Mouse (Mus musculus) gastrocnemius, postnatal 36 days (tissue): ENCODE measurements around the gene Dedd2. TPM values are rescaled to one million over a fixed set of nuclear protein-coding genes. Genes with fewer than 3 reads are reported as not detected.

ENCODE experiments used
- DNase-seq, 2 experiments: peaks; one replicate each; pipeline ENCODE4 v3.0.0; 2022
- intact Hi-C: fragments of 180-260 bp; cut with DNase I; formaldehyde crosslinking; loops from one replicate; pipeline ENCODE4 v1.15.1; 2025
- total RNA-seq, 2 experiments: library from RNA; stranded (reverse); gene quantifications; 2 replicates each; pipeline ENCODE4 v1.2.3; 2021

The Dedd2 gene
- total RNA-seq, 2 experiments from 2014 or later, result 8.4 to 10.7 TPM

DNA sequence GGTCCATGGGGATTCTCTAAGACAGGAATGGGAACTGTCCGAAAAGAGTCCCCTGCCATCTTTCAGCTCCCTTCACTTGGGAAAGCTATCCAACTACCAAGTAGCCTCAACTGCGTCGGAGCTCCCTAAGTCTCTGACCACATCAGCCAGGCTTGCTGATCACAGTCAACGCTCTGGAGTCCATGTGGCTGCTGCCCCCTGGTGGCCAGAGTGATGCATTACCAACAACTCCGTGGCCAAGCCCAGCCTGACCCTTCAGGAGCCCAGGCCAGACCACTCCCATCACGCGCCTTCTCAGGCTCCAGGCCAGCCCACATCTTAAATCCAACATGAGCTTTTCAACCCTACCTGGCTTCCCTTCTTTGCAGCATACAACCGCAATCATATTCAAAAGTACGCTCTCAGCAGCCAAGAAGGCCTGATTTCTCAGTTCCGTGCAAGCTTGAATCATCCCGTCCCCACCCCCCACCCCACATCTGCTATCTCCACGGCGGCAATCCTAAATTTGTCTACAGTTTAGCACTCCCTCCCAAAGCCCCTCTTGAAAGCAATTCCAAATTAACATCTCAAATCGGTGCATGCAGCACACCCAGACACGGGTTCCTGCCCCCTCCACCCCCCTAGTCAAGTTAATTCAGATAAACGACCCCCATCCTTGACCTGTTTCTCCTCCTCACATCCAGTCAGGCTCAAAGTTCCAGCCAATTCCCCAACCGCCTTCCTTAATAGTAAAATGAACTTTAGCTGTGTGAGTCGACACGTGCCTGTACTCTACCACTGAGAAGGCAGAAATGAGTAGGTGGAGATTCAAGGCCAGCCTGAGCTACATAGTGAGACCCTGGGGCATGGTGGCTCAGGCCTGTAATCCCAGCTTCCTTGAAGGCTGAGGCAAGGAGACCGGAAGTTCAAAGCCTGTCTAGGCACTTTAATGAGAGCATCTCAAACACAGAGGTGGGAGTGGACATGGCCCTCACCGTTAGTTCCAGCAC is 32.5 kb downstream of the Dedd2 start:
- intact Hi-C loops, result loop anchor here (2.0 kb wide), 1 partner anchor 55 kb away; no protein-coding TSS in a partner anchor
- DNase-seq, result peak; percentile 82 to 83

- DNase-seq, result no peak
- intact Hi-C loops, result no loop called here
These were observed 36.3 kb downstream of the Dedd2 start for GRCm38 (mm10) chr7:25184091-25184490.

DNA sequence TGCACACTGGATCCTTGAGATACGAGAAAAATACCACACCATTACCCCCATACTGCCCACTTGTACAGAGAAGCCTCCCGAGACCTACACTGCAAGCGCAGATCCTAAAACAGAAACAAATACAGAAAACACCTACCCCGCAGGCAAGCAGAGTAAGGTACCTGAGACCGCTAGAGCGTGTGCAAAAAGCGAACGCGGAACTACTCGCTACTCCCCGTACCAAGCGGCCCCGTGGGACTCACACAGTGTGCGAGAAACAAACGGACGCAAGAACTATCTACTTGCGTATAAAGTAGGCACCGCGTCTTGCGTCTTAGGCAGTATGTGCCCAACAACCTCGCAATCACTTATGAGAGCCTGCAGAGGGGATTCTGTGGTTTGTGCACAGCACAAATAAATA is 38.6 kb downstream of the Dedd2 start:
- intact Hi-C loops, result no loop called here
- DNase-seq, result no peak

- intact Hi-C loops, result no loop called here
- DNase-seq, result no peak
These were observed 39.1 kb downstream of the Dedd2 start for GRCm38 (mm10) chr7:25181331-25181790.

GRCm38 (mm10) chr7:25180512-25180911 is 39.9 kb downstream of the Dedd2 start:
- intact Hi-C loops, result no loop called here
- no peak for DNase-seq

DNA sequence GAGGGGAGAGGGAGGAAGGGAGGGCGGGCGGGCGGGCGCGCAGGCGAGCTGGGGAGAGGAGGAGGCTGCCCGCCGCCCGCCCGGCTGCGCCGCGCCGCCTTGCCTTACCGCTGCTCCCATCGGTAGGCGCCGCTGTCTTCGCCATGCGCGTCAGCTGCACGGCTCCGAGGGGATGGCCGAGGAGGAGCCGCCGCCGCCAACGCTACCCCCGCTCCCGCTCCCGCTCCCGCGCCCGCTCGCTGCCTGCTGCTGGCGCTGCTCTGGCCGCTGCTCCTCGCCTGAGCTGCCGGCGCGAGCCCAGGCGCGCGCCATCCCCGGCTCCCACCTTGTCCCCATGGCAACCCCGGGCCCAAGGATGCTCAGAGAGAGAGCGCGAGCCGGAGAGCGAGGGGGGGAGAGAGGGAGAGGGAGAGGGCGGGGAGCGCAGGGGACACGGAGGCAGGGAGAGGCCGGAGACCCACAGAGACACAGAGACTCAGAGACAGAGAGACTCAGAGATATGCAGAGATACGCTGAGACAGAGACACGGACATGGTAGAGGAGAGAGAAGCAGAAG is 40.7 kb downstream of the Dedd2 start, which contains the start of gene Pou2f2:
TSS of gene Pou2f2 (minus strand) at position 121 of the 556 bp plus-strand sequence.
- intact Hi-C loops, result no loop called here
- DNase-seq, result peak; percentile 44 to 46

DNA sequence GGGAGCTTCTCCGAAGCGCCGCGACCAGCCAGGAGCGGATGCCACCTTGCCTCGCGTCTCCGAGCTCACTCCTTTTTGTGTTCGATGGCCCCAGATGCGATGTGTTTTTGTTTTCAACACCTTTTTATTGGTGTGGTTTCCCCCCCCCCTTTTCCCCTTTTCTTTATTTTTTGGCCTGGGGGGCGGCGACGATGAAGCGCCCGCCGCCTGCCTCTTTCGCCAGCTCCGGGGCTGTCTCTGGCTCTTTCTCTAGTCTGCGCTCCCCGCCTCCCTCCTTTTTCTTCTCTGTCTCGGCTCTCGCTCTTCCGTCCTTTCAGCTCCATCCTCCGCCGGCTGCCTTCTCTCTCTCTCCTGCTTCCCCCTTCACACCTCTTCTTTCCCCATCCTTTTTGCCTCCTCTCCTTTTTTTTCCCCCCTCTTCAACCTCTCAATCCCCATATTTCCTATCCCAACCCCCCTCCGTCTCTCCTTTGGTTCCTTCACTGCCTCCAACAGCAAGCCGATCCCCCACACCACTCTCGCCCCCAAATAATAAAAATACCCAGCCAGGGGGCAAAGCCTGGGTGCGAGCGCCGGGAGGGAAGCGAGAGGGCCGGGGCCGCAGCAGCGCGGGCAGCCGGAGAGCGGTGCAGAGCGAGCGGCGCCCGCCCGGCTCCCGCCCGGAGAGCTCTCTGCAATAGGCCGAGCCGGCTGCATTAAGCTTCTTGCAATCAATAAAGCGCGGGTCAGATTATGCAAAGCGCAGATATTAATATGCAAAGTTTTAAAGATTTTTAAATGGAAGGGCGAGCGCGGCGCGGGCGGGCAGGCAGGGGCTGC is 41.4 kb downstream of the Dedd2 start:
- no peak for DNase-seq
- intact Hi-C loops, result no loop called here

- intact Hi-C loops, result no loop called here
- DNase-seq, result no peak
These were observed 42.1 kb downstream of the Dedd2 start for GRCm38 (mm10) chr7:25178317-25178716.

DNA sequence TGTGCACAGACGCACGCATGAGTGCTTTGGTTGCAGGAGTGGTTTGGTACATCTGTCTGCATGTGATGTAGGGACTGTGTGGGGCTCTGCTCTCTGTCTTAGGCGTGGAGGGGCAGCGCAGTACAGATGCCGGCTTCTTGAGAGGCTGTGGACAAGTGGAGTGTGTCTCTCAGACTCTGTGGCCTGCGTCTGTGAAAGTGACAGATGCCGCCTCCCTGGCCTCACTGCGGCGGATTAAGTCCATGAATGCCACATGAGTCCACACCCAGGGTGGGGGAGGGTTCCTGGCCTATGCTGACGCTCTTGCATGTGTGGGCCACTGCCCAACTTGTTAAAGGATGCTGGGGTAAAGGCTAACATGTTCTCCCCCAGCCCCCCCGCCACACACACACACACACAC is 46.1 kb downstream of the Dedd2 start:
- no peak for DNase-seq
- intact Hi-C loops, result no loop called here

- intact Hi-C loops, result no loop called here
- no peak for DNase-seq
These were observed 47.7 kb downstream of the Dedd2 start for GRCm38 (mm10) chr7:25172669-25173068.

DNA sequence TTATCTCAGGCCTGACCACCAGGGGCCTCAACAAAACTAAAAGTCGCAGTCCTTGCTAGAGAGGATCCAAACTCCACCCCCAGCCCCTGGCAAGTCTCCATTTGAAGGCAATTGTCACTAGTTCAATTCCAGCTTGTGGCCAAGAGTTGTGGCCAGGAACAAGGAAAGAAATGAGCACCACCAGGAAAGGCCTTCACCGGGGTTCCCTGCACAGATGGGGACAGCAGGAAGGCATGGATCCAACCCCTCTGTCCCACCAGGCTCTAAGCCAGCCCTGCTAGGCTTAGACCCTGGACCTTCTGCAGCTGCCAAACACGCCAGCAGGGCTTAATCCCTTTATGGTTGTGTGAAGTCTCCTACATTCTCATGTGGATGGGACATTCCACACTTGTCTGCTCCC is 49.8 kb downstream of the Dedd2 start:
- intact Hi-C loops, result no loop called here
- no peak for DNase-seq

GRCm38 (mm10) chr7:25166106-25166505 is 54.3 kb downstream of the Dedd2 start:
- intact Hi-C loops, result no loop called here
- DNase-seq, result no peak

DNA sequence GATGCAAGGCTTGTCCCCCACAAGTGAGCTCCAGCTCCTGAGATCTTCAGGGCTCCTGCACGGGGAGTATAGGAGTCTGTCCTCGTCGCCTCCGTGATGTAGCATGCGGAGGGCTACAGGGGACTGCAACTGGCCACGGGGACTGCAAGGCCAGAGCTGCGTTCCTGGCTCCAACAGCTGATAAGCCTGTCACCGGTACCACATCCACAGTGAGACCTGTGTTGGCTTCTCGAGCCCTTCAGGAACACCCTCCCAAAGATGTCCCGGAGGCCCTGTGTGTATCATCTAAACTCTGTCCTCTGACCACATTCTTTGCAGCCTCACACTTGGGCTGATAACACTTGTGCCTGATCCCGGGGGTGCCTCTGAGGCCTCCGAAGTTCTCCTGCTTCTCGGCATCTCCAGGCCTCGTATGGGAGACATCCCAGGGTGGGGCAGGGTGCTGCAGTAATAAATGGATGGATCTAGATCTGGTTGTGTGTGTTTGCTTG is 64.2 kb downstream of the Dedd2 start:
- intact Hi-C loops, result no loop called here
- DNase-seq, result no peak

DNA sequence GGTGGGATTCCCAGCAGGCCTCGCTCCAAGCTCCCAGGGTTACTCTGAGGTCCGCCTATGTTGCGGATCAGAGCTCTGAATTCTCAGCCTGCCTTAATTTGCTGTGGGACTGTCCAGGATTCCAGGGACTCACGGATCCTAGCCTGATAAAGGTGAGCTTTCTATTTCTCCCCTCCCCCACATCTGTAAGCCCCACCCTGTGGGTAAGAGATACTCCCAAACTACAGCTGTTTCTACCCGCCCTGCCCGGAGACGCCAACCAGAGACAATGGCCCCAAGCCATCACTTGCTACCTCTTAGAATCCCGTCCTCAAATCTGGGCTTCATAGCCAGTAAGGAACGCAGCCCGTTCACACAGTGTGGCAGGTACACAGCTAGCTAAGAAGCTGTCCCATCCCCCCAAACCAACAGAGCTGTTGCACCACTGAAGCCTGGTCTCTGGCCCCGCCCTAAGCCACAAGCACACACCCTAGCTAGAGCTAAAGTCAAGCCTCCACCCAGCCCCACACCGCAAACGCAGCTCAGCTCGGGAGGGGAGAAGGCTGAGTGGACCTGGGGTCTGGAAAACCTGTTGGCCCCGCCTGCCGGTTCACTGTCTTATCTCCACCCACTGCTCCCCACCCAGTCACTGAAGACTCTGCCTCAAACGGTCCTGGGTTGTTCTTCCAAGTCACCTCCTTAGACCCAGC is 64.8 kb downstream of the Dedd2 start:
- DNase-seq, result no peak
- intact Hi-C loops, result no loop called here

DNA sequence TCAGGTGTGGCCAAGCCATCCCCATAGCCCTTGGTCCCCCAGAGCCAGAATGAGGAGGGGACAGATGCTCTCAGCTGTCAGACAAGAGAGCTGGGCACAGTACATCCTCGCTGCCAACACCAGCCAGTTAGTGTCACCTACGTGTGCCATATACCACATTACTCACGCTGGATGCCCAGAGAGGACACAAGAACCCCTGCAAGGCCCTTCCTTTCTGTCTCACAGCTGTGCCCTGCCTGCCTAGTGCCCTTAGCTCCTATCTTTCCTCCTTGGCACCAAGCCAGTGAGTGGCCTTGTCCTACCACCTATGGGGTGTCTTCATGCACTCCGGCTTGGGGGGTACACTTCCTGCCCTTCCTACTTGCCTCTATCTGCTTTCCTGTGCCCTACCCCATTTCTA is 65.8 kb downstream of the Dedd2 start:
- intact Hi-C loops, result no loop called here
- no peak for DNase-seq

- intact Hi-C loops, result no loop called here
- no peak for DNase-seq
These were observed 66.6 kb downstream of the Dedd2 start for GRCm38 (mm10) chr7:25153841-25154240.

DNA sequence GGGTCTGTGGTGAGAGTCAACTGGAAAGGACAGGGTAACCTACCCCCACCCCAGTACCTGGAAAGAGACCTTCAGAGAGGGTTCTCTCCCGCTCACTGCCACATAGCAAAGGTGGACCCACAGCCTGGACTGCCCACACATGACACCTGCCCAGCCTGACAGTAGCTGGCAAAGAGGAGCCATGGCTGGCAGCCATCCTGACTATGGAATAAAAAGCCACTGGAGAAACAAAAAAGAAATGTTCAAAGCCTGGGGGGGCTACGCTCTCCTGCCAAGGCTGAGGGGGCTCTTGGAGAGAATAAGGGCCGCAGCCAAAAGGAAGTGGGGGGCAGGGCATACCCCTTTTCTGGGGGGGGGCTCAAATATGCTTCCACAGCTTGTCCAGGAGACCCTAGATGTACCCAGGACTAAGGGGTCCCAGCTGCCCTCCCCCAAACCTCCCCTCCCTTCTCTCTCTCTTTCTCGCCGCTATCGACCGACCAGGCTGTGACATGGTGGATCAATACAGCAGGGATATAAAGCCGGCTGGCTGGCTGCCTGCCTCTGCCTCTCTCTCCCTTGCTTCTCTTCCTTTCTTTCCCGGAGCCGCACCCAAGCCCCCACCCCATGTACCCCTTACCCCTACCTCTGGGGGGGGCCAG is 68.4 kb downstream of the Dedd2 start:
- DNase-seq, result no peak
- intact Hi-C loops, result no loop called here

GRCm38 (mm10) chr7:25151009-25151408 is 69.4 kb downstream of the Dedd2 start:
- intact Hi-C loops, result no loop called here
- DNase-seq, result no peak

GRCm38 (mm10) chr7:25150151-25150663 is 70.2 kb downstream of the Dedd2 start:
- intact Hi-C loops, result no loop called here
- no peak for DNase-seq
